Mouse (Mus musculus): ENCODE measurements at regions not wholly inside any gene's neighbourhood (a gene's known extent, or its start where the extent isn't known, plus 50 kb on each side); places are given as distances from the start of the nearest gene placed in this dataset.
"Not testable (repeated sequence)": the region's sequence is repeated elsewhere in the genome, so short reads cannot be mapped to it uniquely, and the experiment has no call there.

DNA sequence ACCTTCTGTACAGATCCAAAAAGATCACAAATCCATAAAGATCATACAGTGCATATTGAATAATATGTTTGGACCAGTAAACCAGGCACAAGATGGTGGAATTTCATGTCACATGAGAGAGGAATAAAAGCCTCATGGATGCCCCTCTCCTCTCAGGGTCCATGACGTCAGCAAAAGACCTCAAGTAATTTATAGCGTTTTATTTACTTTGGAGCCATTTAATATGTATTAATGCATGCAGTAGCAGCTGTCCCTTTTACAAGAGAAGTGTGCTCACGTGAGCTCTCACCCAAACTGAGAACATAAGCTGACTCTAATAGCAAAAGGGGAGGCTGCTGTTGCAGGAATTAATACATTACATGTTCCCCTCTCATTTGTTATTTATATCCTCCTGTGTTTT, 355.7 kb upstream of the Cypt12 start:
- Histone ChIP-seq H3K27ac (no peak overlapping the region), H3K4me3 (no peak overlapping the region), H3K4me1 (0 out of 2 replicates have a peak, but pooled peaks cover 3% of the 10 kb centered on the region), H3K9me3 (no peaks in the 10 kb centered on the region), H3K27me3 (replicated peaks) (no peaks in the 10 kb centered on the region), H3K36me3 (replicated peaks) (no peaks in the 10 kb centered on the region), H3K9ac (no peak overlapping the region), H3K4me2 (no peak overlapping the region)
- peak; percentile 32 for ATAC-seq (replicated peaks)
- 16% methylated on average over 3 of the region's 3 CpGs for WGBS

DNA sequence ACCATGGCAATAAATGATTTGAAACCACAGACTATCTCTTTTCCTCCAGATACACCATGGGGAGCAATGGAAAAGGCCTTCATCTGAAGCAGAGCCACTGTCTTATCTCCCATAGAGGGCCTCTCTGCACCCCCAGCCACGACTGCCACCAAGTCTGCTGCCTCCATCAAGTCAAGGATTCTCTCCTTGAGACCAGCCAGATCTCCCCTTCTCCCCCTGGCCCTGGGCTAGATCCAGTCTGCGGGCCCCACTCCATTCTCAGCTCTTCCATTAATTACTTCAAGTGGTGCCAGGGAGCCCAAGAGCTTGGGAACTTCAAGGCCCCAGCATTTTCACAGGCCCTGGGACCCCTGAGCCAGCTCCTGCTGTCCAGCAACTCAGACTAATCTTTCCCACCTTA, 351.8 kb upstream of the Cypt12 start:
- Histone ChIP-seq H3K4me1 (no peaks in the 10 kb centered on the region), H3K4me3 (no peak overlapping the region), H3K9me3 (no peaks in the 10 kb centered on the region), H3K9ac (no peak overlapping the region), H3K27me3 (replicated peaks) (no peaks in the 10 kb centered on the region), H3K4me2 (no peak overlapping the region), H3K36me3 (replicated peaks) (no peaks in the 10 kb centered on the region), H3K27ac (no peak overlapping the region)
- WGBS, result 75% methylated on average over 2 of the region's 2 CpGs
- ATAC-seq (replicated peaks), result no peak

GRCm38 (mm10) chr3:17613486-17613885, 334.7 kb upstream of the Cypt12 start:
- ATAC-seq (replicated peaks), result no peak
- Histone ChIP-seq H3K27ac (no peak overlapping the region), H3K4me1 (0 out of 2 replicates have a peak, but pooled peaks cover 5% of the 10 kb centered on the region), H3K4me3 (no peak overlapping the region), H3K9me3 (no peaks in the 10 kb centered on the region), H3K36me3 (replicated peaks) (no peaks in the 10 kb centered on the region), H3K4me2 (no peak overlapping the region), H3K27me3 (replicated peaks) (no peaks in the 10 kb centered on the region), H3K9ac (no peak overlapping the region)
- 96% methylated on average over 1 of the region's 1 CpGs for WGBS

DNA sequence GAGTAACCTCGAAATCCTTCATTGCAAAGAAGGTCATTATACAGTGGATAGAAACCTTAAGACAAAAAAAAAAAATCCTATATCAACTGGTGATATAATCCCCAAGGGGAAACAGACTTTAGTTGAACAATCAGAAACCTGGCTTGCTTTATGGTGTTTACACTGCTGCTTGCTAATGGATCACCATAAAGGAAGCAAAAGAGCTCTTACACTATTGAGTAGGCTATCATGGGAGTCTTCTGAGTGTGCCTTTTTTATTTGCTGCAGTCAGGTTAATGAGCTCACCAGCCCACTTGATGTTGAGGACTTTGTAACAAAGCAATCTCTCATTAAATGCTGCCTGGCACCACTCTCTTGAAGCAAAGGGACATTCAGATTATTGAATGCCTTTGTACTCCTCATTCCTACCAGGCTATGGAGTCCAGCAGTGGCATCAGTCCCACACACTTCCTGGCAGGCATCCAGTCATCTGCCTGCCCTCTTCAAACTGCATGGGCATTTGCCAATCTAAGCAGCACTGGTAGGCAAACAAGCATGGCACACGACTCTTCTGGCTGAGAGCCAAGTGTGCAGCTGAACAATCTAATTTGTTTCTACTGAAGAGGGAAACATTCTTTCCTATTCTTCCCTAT, 331.7 kb upstream of the Cypt12 start:
- Histone ChIP-seq H3K27me3 (replicated peaks) (no peaks in the 10 kb centered on the region), H3K4me3 (no peak overlapping the region), H3K36me3 (replicated peaks) (no peaks in the 10 kb centered on the region), H3K9ac (no peak overlapping the region), H3K4me2 (no peak overlapping the region), H3K27ac (peak overlapping the region; percentile 55), H3K4me1 (peaks cover 11% of the 10 kb centered on the region), H3K9me3 (no peaks in the 10 kb centered on the region)
- WGBS, result 51% methylated on average over 2 of the region's 2 CpGs
- peak; percentile 80 for ATAC-seq (replicated peaks)

DNA sequence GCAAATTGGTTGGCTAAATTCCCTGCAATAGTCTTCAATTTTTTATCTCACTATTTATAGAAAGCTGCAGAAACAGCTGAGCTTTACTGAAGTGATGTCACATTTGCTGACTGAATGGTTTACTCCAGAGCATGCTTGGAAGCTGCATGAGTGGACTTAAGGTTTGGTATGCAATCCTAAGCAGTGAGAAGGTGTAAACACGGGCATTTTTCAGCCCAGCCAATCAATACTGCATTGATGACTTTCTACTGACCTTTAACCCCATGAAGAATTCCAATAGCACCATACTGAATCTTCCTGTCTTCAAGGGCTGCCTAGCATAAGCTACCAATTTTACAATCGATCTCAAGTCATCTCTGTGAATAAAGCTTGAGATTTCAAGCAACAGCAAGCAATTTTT, 328.7 kb upstream of the Cypt12 start:
- H3K27ac ChIP-seq, result peak overlapping the region; percentile 90
- H3K4me2 ChIP-seq, result peak overlapping the region; percentile 40
- peaks cover 11% of the 10 kb centered on the region for H3K4me1 ChIP-seq
- peak overlapping the region; percentile 11; the same call in 1 of the 2 replicates for H3K4me3 ChIP-seq
- H3K9me3 ChIP-seq, result no peaks in the 10 kb centered on the region
- H3K9ac ChIP-seq, result peak overlapping the region; percentile 27; the same call in 1 of the 2 replicates
- no peaks in the 10 kb centered on the region for H3K27me3 ChIP-seq (replicated peaks)
- WGBS, result 8% methylated on average over 2 of the region's 2 CpGs
- no peaks in the 10 kb centered on the region for H3K36me3 ChIP-seq (replicated peaks)
- ATAC-seq (replicated peaks), result peak; percentile 79

- Histone ChIP-seq H3K4me1 (peaks cover 11% of the 10 kb centered on the region), H3K4me3 (peak overlapping the region; percentile 11; the same call in 1 of the 2 replicates)
- 11% methylated on average over 2 of the region's 2 CpGs for WGBS
Measured at GRCm38 (mm10) chr3:17619890-17620289, 328.3 kb upstream of the Cypt12 start.

GRCm38 (mm10) chr3:17620398-17620797, 327.8 kb upstream of the Cypt12 start:
- no peak overlapping the region for H3K9ac ChIP-seq
- H3K4me2 ChIP-seq, result no peak overlapping the region; the same call in 1 of the 2 replicates
- peaks cover 11% of the 10 kb centered on the region for H3K4me1 ChIP-seq
- WGBS, result 44% methylated on average over 2 of the region's 2 CpGs
- peak; percentile 35 for ATAC-seq (replicated peaks)
- H3K36me3 ChIP-seq (replicated peaks), result no peaks in the 10 kb centered on the region
- no peaks in the 10 kb centered on the region for H3K27me3 ChIP-seq (replicated peaks)
- no peak overlapping the region for H3K4me3 ChIP-seq
- H3K9me3 ChIP-seq, result no peaks in the 10 kb centered on the region
- peak overlapping the region; percentile 71 for H3K27ac ChIP-seq

More at GRCm38 (mm10) chr3:17619890-17620289, 328.3 kb upstream of the Cypt12 start:
- Histone ChIP-seq H3K36me3 (replicated peaks) (no peaks in the 10 kb centered on the region), H3K27me3 (replicated peaks) (no peaks in the 10 kb centered on the region), H3K4me2 (peak overlapping the region; percentile 40), H3K27ac (peak overlapping the region; percentile 90), H3K9ac (peak overlapping the region; percentile 27; the same call in 1 of the 2 replicates), H3K9me3 (no peaks in the 10 kb centered on the region)
- peak; percentile 95 for ATAC-seq (replicated peaks)

DNA sequence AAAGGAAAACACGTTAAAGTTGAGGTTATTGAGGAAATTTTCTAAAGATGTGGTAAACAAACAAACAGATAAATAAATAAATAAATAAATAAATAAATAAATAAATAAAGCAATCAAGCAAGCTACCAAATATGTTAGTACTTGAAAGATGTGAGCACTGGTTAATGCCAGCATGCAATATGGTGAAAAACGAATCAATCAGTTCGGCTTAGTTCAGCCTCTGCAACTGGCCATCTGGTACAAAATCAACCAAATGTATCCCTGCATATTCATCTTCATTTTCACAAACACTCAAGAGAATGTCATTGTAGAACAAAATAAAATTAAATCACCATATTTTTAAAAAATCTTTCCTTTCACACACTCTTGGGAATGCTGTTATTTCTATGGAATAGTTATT, 315.7 kb upstream of the Cypt12 start:
- 78% methylated on average over 3 of the region's 3 CpGs for WGBS
- no peaks in the 10 kb centered on the region; the same call in 1 of the 2 replicates for H3K27me3 ChIP-seq (replicated peaks)

GRCm38 (mm10) chr3:17636276-17636675, 311.9 kb upstream of the Cypt12 start:
- Histone ChIP-seq H3K4me3 (no peak overlapping the region), H3K36me3 (replicated peaks) (no peaks in the 10 kb centered on the region), H3K27me3 (replicated peaks) (no peaks in the 10 kb centered on the region), H3K4me1 (no peaks in the 10 kb centered on the region), H3K27ac (no peak overlapping the region), H3K9me3 (no peaks in the 10 kb centered on the region), H3K9ac (no peak overlapping the region), H3K4me2 (no peak overlapping the region)
- ATAC-seq (replicated peaks), result no peak

More for the DNA sequence above, 315.7 kb upstream of the Cypt12 start:
- no peak overlapping the region for H3K4me3 ChIP-seq
- ATAC-seq (replicated peaks), result no peak
- H3K4me1 ChIP-seq, result no peaks in the 10 kb centered on the region
- H3K4me2 ChIP-seq, result no peak overlapping the region
- H3K9ac ChIP-seq, result no peak overlapping the region
- no peaks in the 10 kb centered on the region for H3K9me3 ChIP-seq
- no peak overlapping the region for H3K27ac ChIP-seq
- H3K36me3 ChIP-seq (replicated peaks), result no peaks in the 10 kb centered on the region

- not testable (repeated sequence) for H3K36me3 ChIP-seq (replicated peaks); ATAC-seq (replicated peaks); H3K9me3 ChIP-seq; H3K9ac ChIP-seq; H3K4me3 ChIP-seq; H3K4me2 ChIP-seq; H3K27ac ChIP-seq; H3K4me1 ChIP-seq; H3K27me3 ChIP-seq (replicated peaks)
- 88% methylated on average over 2 of the region's 2 CpGs for WGBS
Measured at GRCm38 (mm10) chr3:17659988-17660387, 288.2 kb upstream of the Cypt12 start.

- no peak for ATAC-seq (replicated peaks)
- Histone ChIP-seq H3K36me3 (replicated peaks) (no peaks in the 10 kb centered on the region), H3K4me3 (no peak overlapping the region), H3K27ac (no peak overlapping the region), H3K4me1 (no peaks in the 10 kb centered on the region), H3K4me2 (no peak overlapping the region), H3K9me3 (no peaks in the 10 kb centered on the region), H3K9ac (no peak overlapping the region), H3K27me3 (replicated peaks) (no peaks in the 10 kb centered on the region)
- 90% methylated on average over 1 of the region's 1 CpGs for WGBS
Measured at GRCm38 (mm10) chr3:17661987-17662386, 286.2 kb upstream of the Cypt12 start.

- no peak for ATAC-seq (replicated peaks)
- no peak overlapping the region for H3K4me3 ChIP-seq
- H3K9me3 ChIP-seq, result no peaks in the 10 kb centered on the region
- H3K36me3 ChIP-seq (replicated peaks), result no peaks in the 10 kb centered on the region
- H3K9ac ChIP-seq, result no peak overlapping the region
- no peaks in the 10 kb centered on the region for H3K4me1 ChIP-seq
- H3K27ac ChIP-seq, result no peak overlapping the region
- H3K27me3 ChIP-seq (replicated peaks), result no peaks in the 10 kb centered on the region
- WGBS, result 90% methylated on average over 1 of the region's 1 CpGs
- H3K4me2 ChIP-seq, result no peak overlapping the region
Measured at GRCm38 (mm10) chr3:17667016-17667415, 281.2 kb upstream of the Cypt12 start.

- H3K27me3 ChIP-seq (replicated peaks), result no peaks in the 10 kb centered on the region
- H3K4me2 ChIP-seq, result no peak overlapping the region
- no peak for ATAC-seq (replicated peaks)
- no peaks in the 10 kb centered on the region for H3K36me3 ChIP-seq (replicated peaks)
- no peak overlapping the region for H3K4me3 ChIP-seq
- no peaks in the 10 kb centered on the region for H3K9me3 ChIP-seq
- H3K4me1 ChIP-seq, result no peaks in the 10 kb centered on the region
- H3K27ac ChIP-seq, result no peak overlapping the region
- 88% methylated on average over 2 of the region's 2 CpGs for WGBS
- no peak overlapping the region for H3K9ac ChIP-seq
Measured at GRCm38 (mm10) chr3:17668839-17669238, 279.4 kb upstream of the Cypt12 start.
